ENCODE assay signal across 9 mouse cellular contexts in the genomic region with DNA sequence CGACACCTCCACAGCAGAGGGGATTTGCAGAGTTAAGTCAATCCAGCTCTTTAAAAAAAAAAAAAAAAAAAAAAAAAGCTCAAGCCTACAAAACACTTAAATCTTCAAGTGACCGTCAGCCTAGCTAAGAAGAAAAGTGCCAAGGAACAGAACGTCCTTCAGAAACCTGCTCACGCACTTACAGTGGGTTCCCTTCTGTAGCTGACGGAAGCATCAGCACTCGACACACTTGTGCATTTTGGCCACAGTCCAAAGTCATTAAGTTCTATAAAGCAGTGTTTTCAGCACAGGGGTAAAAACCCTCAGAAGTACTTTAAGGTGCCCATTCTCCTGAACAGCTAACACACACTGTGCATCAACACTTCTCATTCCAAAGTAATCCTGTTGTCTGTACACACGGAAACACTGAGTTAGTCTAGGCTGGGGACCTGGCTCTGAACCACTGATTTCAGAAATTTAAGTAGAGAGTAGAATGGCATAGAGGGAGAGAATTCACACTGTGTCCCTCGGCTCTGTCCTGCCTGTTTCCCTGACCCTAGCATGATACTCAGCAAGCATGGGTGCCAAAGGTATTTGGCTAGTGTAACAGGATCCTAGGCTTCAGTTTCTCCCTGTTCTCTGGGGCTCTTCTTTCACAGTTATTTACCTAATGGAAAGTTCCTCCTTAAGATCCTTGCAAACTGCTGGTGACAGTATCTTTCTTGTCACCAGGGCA.
DNase-seq lines count a peak whose midpoint lies in the region; ATAC-seq lines count a peak whose summit lies in the region.
"Had no signal": no experiment of that assay in that cellular context is flagged by ENCODE, and none has a peak within 500 bp of the region (broad histone marks: within the 10 kb centered on the region; RNA-seq: fewer than 3 reads in every experiment).

No protein-coding gene starts in this region.

- no peak overlapping the region for H3K4me3 ChIP-seq in liver, embryonic 13.5 days (replicated peaks)

- peaks cover 3% of the 10 kb centered on the region for H3K36me3 ChIP-seq in liver, embryonic 13.5 days

- H3K27me3 ChIP-seq in liver, embryonic 13.5 days, result no peaks in the 10 kb centered on the region

- peaks cover 66% of the 10 kb centered on the region for H3K4me1 ChIP-seq in liver, embryonic 13.5 days (replicated peaks)

- no peak overlapping the region for H3K4me2 ChIP-seq in liver, embryonic 13.5 days

- H3K27ac ChIP-seq in liver, embryonic 13.5 days, result peak overlapping the region; percentile 58; the same call in 1 of the 2 replicates

- WGBS in liver, embryonic 13.5 days (ENCODE audit: insufficient replicate concordance), result 72% methylated on average over 8 of the region's 8 CpGs

- DNase-seq in heart, adult 11 months, result peak; percentile 95
- no peak for DNase-seq in heart, postnatal 25 days (ENCODE audit: low spot score)
- DNase-seq in NIH3T3 (ENCODE audit: low read depth), result peak; percentile 15
- peak; percentile 70 for DNase-seq in gastrocnemius, postnatal 25 days
- no peak for DNase-seq in liver, embryonic 13.5 days
- DNase-seq in testis, postnatal 14 days (ENCODE audit: low spot score), result peak; percentile 39
- no peak for DNase-seq in retina, embryonic 14.5 days (ENCODE audit: low spot score)
- DNase-seq in right cerebral cortex, postnatal 14 days, result no peak

- intact Hi-C loops in heart, postnatal 25 days (cut with DNase I), result no loop called here

- H3K9me3 ChIP-seq in liver, embryonic 13.5 days (replicated peaks), result no peaks in the 10 kb centered on the region
- H3K9me3 ChIP-seq: G1E had no signal

- ATAC-seq in liver, embryonic 13.5 days (ENCODE audit: low read depth), result no peak

- no peak overlapping the region for H3K9ac ChIP-seq in liver, embryonic 13.5 days

Comparison
In these comparisons a context has a peak if more than half of its experiments do, and no peak if none do; other contexts are left out.
1. DNase-seq: peak in heart, adult 11 months (single experiment), NIH3T3 (single experiment), gastrocnemius, postnatal 25 days (single experiment) and testis, postnatal 14 days (single experiment); none in heart, postnatal 25 days (single experiment), liver, embryonic 13.5 days (single experiment), retina, embryonic 14.5 days (single experiment) and right cerebral cortex, postnatal 14 days (single experiment).